Mouse (Mus musculus) E14TG2a.4 (cell line): Measurements from ENCODE around the gene Elmo1.

Experiments used
- CTCF ChIP-seq: conservative IDR thresholded peaks from 2 replicates; pipeline ENCODE4 v1.5.1; 2014; ENCODE audit warnings: low read length
- POU5F1 ChIP-seq: IDR thresholded peaks from 2 replicates; pipeline ENCODE4 v1.6.1; 2014; ENCODE audit warnings: low read length, borderline replicate concordance

GRCm38 (mm10) chr13:20575186-20575585 is 484.8 kb downstream of the Elmo1 start:
- TF ChIP-seq CTCF (no peak), POU5F1 (no peak)
